Mouse (Mus musculus) CD4-positive, CD25-positive, alpha-beta regulatory T cell, adult 2 months (primary cell): ENCODE measurements around the gene Vps4b.

ENCODE experiments used
- DNase-seq: peaks from one replicate; pipeline ENCODE4 v3.0.0-alpha.2; 2012; ENCODE audit warnings: low read depth, low spot score

Gene Vps4b

GRCm38 (mm10) chr1:106796542-106796924 lies at the start of gene Vps4b:
TSS of gene Vps4b (minus strand) at chr1:106796728.
- peak; percentile 97 for DNase-seq

- DNase-seq: no peak
These were observed 32.3 kb upstream of the Vps4b start for GRCm38 (mm10) chr1:106828784-106829183.

GRCm38 (mm10) chr1:106822297-106822696 lies 25.8 kb upstream of the Vps4b start:
- DNase-seq: no peak

GRCm38 (mm10) chr1:106818323-106818722 lies 21.8 kb upstream of the Vps4b start:
- DNase-seq: peak; percentile 78

- DNase-seq: no peak
These were observed 20.2 kb upstream of the Vps4b start for GRCm38 (mm10) chr1:106816766-106817165.

GRCm38 (mm10) chr1:106815265-106815664 lies 18.7 kb upstream of the Vps4b start:
- DNase-seq: no peak

- DNase-seq: no peak
These were observed 18.3 kb upstream of the Vps4b start for GRCm38 (mm10) chr1:106814864-106815263.

- no peak for DNase-seq
These were observed 3.4 kb upstream of the Vps4b start for GRCm38 (mm10) chr1:106799931-106800330.

GRCm38 (mm10) chr1:106799406-106799805 lies 2.9 kb upstream of the Vps4b start:
- no peak for DNase-seq

- no peak for DNase-seq
These were observed 655 bp upstream of the Vps4b start for GRCm38 (mm10) chr1:106796987-106797779.

- peak; percentile 71 for DNase-seq
These were observed 640 bp downstream of the Vps4b start for GRCm38 (mm10) chr1:106795634-106796541.

GRCm38 (mm10) chr1:106774896-106775295 lies 21.6 kb downstream of the Vps4b start:
- no peak for DNase-seq

- DNase-seq: no peak
These were observed 22.4 kb downstream of the Vps4b start for GRCm38 (mm10) chr1:106774092-106774491.

- DNase-seq: no peak
These were observed 27.8 kb downstream of the Vps4b start for GRCm38 (mm10) chr1:106768773-106769172.

GRCm38 (mm10) chr1:106765771-106766170 lies 30.8 kb downstream of the Vps4b start:
- no peak for DNase-seq

- DNase-seq: no peak
These were observed 31.7 kb downstream of the Vps4b start for GRCm38 (mm10) chr1:106764846-106765245.

GRCm38 (mm10) chr1:106764281-106764680 lies 32.2 kb downstream of the Vps4b start:
- DNase-seq: no peak

- DNase-seq: no peak
These were observed 35.8 kb downstream of the Vps4b start for GRCm38 (mm10) chr1:106760750-106761149.

- DNase-seq: peak; percentile 98
These were observed 36.7 kb downstream of the Vps4b start, which contains the start of gene Kdsr for GRCm38 (mm10) chr1:106759572-106760435. TSS of gene Kdsr (minus strand) at chr1:106759727.

GRCm38 (mm10) chr1:106758734-106759571 lies 37.6 kb downstream of the Vps4b start:
- DNase-seq: peak; percentile 72

GRCm38 (mm10) chr1:106756633-106757032 lies 39.9 kb downstream of the Vps4b start:
- no peak for DNase-seq
